Mouse (Mus musculus) heart, embryonic 13.5 days (tissue): ENCODE results near the gene Esyt3. TPM values are rescaled to one million over a fixed set of nuclear protein-coding genes. Genes with fewer than 3 reads are reported as not detected.

Experiments
- ATAC-seq: fragments of 200-750 bp; cut with Nextera tagmentation; 2 replicates; pipeline ENCODE4 v1.8.0; 2017; ENCODE audit warnings: moderate TSS enrichment; ENCODE audit not compliant: insufficient number of reproducible peaks, low FRiP score, low TSS enrichment; ENCODE audit errors: extremely low read depth
- H3K27ac ChIP-seq: fragments of 300-500 bp; sonication (generic); replicated peaks from 2 replicates; pipeline ENCODE4 v1.5.1; 2015; ENCODE audit warnings: moderate library complexity, mild to moderate bottlenecking, inconsistent platforms
- H3K27me3 ChIP-seq: fragments of 300-500 bp; sonication (generic); replicated peaks from 2 replicates; pipeline ENCODE4 v1.6.1; 2015; ENCODE audit warnings: mild to moderate bottlenecking, inconsistent platforms
- H3K36me3 ChIP-seq: fragments of 300-500 bp; sonication (generic); 2 replicates; pipeline ENCODE4 v1.6.1; 2015; ENCODE audit warnings: mild to moderate bottlenecking, inconsistent platforms
- H3K4me1 ChIP-seq: fragments of 300-500 bp; sonication (generic); 2 replicates; pipeline ENCODE4 v1.6.1; 2015; ENCODE audit warnings: inconsistent platforms
- H3K4me2 ChIP-seq: fragments of 300-500 bp; sonication (generic); 2 replicates; pipeline ENCODE4 v1.6.1; 2015; ENCODE audit warnings: inconsistent platforms, mild to moderate bottlenecking, moderate library complexity
- H3K4me3 ChIP-seq: fragments of 300-500 bp; sonication (generic); 2 replicates; pipeline ENCODE4 v1.5.1; 2015; ENCODE audit warnings: moderate library complexity, mild to moderate bottlenecking, inconsistent platforms
- H3K9ac ChIP-seq: fragments of 300-500 bp; sonication (generic); 2 replicates; pipeline ENCODE4 v1.6.1; 2015; ENCODE audit warnings: inconsistent platforms, mild to moderate bottlenecking, moderate library complexity
- H3K9me3 ChIP-seq: fragments of 300-500 bp; sonication (generic); 2 replicates; pipeline ENCODE4 v1.6.1; 2016; ENCODE audit warnings: inconsistent platforms
- WGBS: fragments of 180-500 bp; shearing (Covaris S2); methylation state at CpG from one replicate; pipeline ENCODE4 v1.1.7; 2015; ENCODE audit warnings: mixed read lengths; 5-methylcytosine and 5-hydroxymethylcytosine counted together
- polyA plus RNA-seq: library from polyadenylated mRNA; unstranded; fragments of >200 nt; fragmentation: Nextera tagmentation; extraction: Ambion mirVana; gene quantifications from 2 replicates; pipeline ENCODE4 v1.2.1, GENCODE M21; 2015

Esyt3 gene
- polyA plus RNA-seq, 1 experiment from 2014 or later, result 0.11 TPM

DNA sequence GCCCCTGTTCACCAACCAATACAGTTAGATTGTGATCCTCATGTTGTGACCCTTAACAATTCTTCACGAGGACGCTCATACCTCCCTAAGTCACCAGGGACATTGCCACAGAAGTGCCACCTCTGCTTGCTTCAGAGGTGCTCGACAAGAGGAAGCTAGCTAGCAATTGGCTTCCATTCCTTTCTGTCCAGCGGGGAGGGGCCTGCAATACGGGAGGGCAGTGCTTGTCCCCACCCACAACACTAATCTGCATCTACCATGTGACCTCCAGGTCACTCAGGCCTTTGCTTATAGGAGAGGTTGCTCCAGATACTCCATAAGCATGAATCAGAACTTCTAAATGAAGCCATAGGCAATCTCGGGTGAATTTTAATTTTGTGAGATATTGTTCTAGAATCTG, 5.0 kb downstream of the Esyt3 start:
- H3K27me3 ChIP-seq, result peaks cover 49% of the 10 kb centered on the region
- H3K4me2 ChIP-seq, result no peak overlapping the region
- H3K4me3 ChIP-seq, result no peak overlapping the region
- no peak overlapping the region for H3K27ac ChIP-seq
- H3K36me3 ChIP-seq, result no peaks in the 10 kb centered on the region
- peaks cover 12% of the 10 kb centered on the region for H3K4me1 ChIP-seq
- WGBS, result 58% methylated on average over 6 of the region's 6 CpGs
- no peaks in the 10 kb centered on the region for H3K9me3 ChIP-seq
- no peak for ATAC-seq
- no peak overlapping the region for H3K9ac ChIP-seq

- no peak overlapping the region for H3K9ac ChIP-seq
- no peak overlapping the region for H3K4me2 ChIP-seq
- H3K36me3 ChIP-seq, result no peaks in the 10 kb centered on the region
- peaks cover 8% of the 10 kb centered on the region for H3K4me1 ChIP-seq
- ATAC-seq, result no peak
- WGBS, result 42% methylated on average over 4 of the region's 4 CpGs
- no peak overlapping the region for H3K4me3 ChIP-seq
- H3K27me3 ChIP-seq, result peaks cover 45% of the 10 kb centered on the region
- no peak overlapping the region for H3K27ac ChIP-seq
- no peaks in the 10 kb centered on the region for H3K9me3 ChIP-seq
Measured at GRCm38 (mm10) chr9:99352964-99353363, 5.4 kb downstream of the Esyt3 start.

- Histone ChIP-seq H3K4me2 (no peak overlapping the region), H3K4me1 (peaks cover 7% of the 10 kb centered on the region), H3K9ac (no peak overlapping the region), H3K27me3 (no peaks in the 10 kb centered on the region), H3K4me3 (no peak overlapping the region), H3K36me3 (no peaks in the 10 kb centered on the region), H3K27ac (no peak overlapping the region), H3K9me3 (no peaks in the 10 kb centered on the region)
- 43% methylated on average over 4 of the region's 4 CpGs for WGBS
- ATAC-seq, result no peak
Measured at GRCm38 (mm10) chr9:99345351-99345792, 13.0 kb downstream of the Esyt3 start.

GRCm38 (mm10) chr9:99341600-99341999, 16.8 kb downstream of the Esyt3 start:
- no peak overlapping the region for H3K4me3 ChIP-seq
- no peak overlapping the region for H3K9ac ChIP-seq
- no peak overlapping the region for H3K27ac ChIP-seq
- no peaks in the 10 kb centered on the region for H3K27me3 ChIP-seq
- ATAC-seq, result no peak
- H3K36me3 ChIP-seq, result no peaks in the 10 kb centered on the region
- WGBS, result 6% methylated on average over 3 of the region's 3 CpGs
- peaks cover 13% of the 10 kb centered on the region for H3K4me1 ChIP-seq
- no peaks in the 10 kb centered on the region for H3K9me3 ChIP-seq
- H3K4me2 ChIP-seq, result no peak overlapping the region

DNA sequence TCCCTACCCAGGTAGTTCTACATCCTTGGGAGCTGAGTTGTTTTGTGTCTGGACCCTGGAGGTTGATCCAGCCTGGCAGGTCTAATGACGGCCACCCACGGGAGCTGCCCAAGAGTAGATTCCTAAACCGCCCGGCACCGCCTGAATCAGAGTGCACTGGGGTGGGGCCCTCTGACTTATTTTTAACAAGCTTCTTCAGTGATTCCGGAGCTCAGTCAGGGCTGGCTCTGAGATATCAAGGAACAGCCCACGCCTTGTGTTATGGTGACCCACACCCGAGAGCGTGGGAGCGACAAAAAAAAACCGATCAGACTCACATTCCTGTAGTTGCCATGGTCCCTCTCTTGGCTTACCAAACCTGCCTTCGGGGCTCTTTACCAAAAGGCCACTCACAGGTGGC, 18.2 kb downstream of the Esyt3 start:
- 37% methylated on average over 12 of the region's 12 CpGs for WGBS
- Histone ChIP-seq H3K9ac (no peak overlapping the region), H3K27me3 (no peaks in the 10 kb centered on the region; the same call in 1 of the 2 replicates), H3K27ac (no peak overlapping the region), H3K4me2 (no peak overlapping the region), H3K9me3 (no peaks in the 10 kb centered on the region), H3K4me1 (peaks cover 13% of the 10 kb centered on the region), H3K4me3 (no peak overlapping the region), H3K36me3 (no peaks in the 10 kb centered on the region)
- no peak for ATAC-seq

DNA sequence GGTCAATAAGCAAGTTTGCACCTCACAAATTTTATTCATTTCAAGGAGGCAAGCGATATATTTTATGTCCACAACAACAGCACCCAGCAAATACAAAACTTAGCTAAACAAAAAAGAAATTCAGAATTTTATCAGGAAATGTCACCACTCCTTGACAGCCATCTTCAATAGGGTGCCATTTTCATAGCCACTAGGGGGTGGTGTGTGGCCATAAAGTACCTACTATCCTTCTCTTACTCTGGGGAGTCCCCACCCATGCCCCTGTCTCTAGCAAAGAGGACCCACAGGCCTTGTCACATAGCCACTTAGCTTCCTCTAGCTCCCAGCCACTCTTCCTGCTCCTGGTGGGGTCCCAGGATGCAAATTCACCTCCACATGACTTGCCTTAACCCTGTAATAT, 19.2 kb downstream of the Esyt3 start:
- H3K4me3 ChIP-seq, result no peak overlapping the region
- no peak overlapping the region for H3K9ac ChIP-seq
- peaks cover 13% of the 10 kb centered on the region for H3K4me1 ChIP-seq
- no peaks in the 10 kb centered on the region for H3K9me3 ChIP-seq
- H3K4me2 ChIP-seq, result no peak overlapping the region
- 74% methylated on average over 1 of the region's 1 CpGs for WGBS
- H3K36me3 ChIP-seq, result no peaks in the 10 kb centered on the region
- no peak for ATAC-seq
- H3K27ac ChIP-seq, result no peak overlapping the region
- H3K27me3 ChIP-seq, result no peaks in the 10 kb centered on the region; the same call in 1 of the 2 replicates

- no peak for ATAC-seq
- Histone ChIP-seq H3K4me2 (no peak overlapping the region), H3K36me3 (no peaks in the 10 kb centered on the region), H3K27ac (no peak overlapping the region), H3K4me1 (peaks cover 13% of the 10 kb centered on the region), H3K4me3 (no peak overlapping the region), H3K9ac (no peak overlapping the region), H3K9me3 (no peaks in the 10 kb centered on the region), H3K27me3 (no peaks in the 10 kb centered on the region; the same call in 1 of the 2 replicates)
- WGBS, result 89% methylated on average over 1 of the region's 1 CpGs
Measured at GRCm38 (mm10) chr9:99338293-99338692, 20.1 kb downstream of the Esyt3 start.

DNA sequence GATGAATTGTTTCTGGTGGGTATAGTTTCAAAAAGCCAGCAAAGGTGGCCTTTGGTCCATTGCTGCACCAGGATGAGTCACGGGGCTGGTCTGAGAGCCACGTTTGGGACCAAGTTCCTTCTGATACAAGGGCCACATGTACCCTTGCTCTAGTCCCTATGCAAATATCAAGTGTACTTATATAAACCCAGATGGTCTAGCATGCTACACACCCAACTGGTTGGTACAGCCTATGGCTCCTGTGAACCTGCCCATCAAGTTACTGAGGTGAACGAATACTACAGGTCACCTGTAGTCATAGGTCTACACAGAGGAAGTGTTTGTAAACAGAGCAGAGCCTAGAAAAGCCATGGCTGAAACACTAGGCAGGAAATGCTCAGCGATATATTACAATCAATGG, 21.8 kb downstream of the Esyt3 start:
- Histone ChIP-seq H3K9me3 (no peaks in the 10 kb centered on the region), H3K27me3 (no peaks in the 10 kb centered on the region; the same call in none of the 2 replicates), H3K27ac (no peak overlapping the region), H3K4me1 (peaks cover 9% of the 10 kb centered on the region), H3K4me2 (no peak overlapping the region), H3K36me3 (no peaks in the 10 kb centered on the region), H3K4me3 (no peak overlapping the region), H3K9ac (no peak overlapping the region)
- ATAC-seq, result no peak
- 81% methylated on average over 4 of the region's 4 CpGs for WGBS

GRCm38 (mm10) chr9:99326881-99327280, 31.5 kb downstream of the Esyt3 start:
- peaks cover 5% of the 10 kb centered on the region; the same call in 1 of the 2 replicates for H3K27me3 ChIP-seq
- no peaks in the 10 kb centered on the region for H3K4me1 ChIP-seq
- no peak overlapping the region for H3K4me2 ChIP-seq
- no peak overlapping the region for H3K9ac ChIP-seq
- ATAC-seq, result no peak
- no peaks in the 10 kb centered on the region for H3K9me3 ChIP-seq
- no peak overlapping the region for H3K4me3 ChIP-seq
- no peaks in the 10 kb centered on the region for H3K36me3 ChIP-seq
- 78% methylated on average over 4 of the region's 4 CpGs for WGBS
- no peak overlapping the region for H3K27ac ChIP-seq

- peaks cover 5% of the 10 kb centered on the region; the same call in 1 of the 2 replicates for H3K27me3 ChIP-seq
- no peaks in the 10 kb centered on the region for H3K4me1 ChIP-seq
- H3K27ac ChIP-seq, result no peak overlapping the region
- H3K4me3 ChIP-seq, result no peak overlapping the region
- 79% methylated on average over 4 of the region's 4 CpGs for WGBS
- no peak overlapping the region for H3K9ac ChIP-seq
- no peak for ATAC-seq
- no peaks in the 10 kb centered on the region for H3K9me3 ChIP-seq
- no peak overlapping the region for H3K4me2 ChIP-seq
- H3K36me3 ChIP-seq, result no peaks in the 10 kb centered on the region
Measured at GRCm38 (mm10) chr9:99325961-99326360, 32.4 kb downstream of the Esyt3 start.

DNA sequence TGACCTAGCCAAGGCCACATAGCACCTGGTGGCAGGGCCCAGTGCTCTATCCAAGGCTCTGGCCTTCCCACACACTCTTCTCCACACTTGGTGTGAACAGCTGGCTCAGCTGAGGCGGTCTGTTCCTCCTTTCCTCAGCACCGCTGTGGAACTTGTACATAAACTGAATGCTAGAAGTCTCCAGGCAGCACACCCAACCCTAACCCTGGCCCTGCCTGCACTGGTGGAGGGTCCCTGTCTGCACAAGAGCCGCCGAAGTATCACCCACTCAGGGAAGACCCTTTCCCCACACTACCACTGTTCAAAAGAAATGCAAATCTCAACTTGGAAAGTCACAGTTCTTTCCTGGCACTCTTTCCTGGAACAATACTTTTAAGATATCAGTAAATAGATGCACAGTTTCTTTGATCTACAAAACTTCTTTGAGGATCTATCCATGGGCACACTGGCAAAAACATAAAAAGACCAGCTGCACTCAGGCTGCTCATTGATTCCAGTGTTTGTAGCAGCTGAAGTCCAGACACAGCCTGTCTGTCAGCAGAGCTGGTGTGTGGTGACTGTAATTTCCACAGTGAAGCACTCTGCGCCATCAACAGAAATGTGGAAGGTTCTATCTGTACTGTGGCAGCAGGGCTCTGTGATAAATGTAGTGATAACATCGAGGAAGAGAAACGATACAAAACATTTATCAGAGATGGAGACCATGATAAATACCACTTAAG, 33.0 kb downstream of the Esyt3 start:
- ATAC-seq, result no peak
- Histone ChIP-seq H3K9ac (no peak overlapping the region), H3K4me2 (no peak overlapping the region), H3K9me3 (no peaks in the 10 kb centered on the region), H3K27me3 (peaks cover 5% of the 10 kb centered on the region; the same call in 1 of the 2 replicates), H3K27ac (no peak overlapping the region), H3K36me3 (no peaks in the 10 kb centered on the region), H3K4me3 (no peak overlapping the region), H3K4me1 (no peaks in the 10 kb centered on the region)
- 64% methylated on average over 7 of the region's 7 CpGs for WGBS

DNA sequence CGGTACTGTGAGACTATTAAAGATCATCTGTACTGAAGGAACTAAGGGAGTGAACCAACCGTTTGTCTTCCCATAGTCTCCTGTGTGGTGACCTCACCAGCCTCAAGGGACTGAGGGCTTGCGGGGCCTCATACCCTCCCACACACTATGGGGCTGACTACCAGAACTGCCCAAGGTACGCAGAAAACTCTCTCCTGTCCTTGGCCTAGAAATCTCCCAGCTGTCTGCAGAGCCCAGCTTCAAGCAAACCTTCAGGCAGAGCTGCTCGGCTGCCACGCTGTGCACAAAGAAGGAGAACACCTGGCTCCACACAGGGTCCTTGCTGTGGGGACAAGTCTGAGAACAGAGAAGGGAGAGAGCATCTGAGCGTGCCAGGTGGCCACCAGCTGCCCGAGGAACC, 38.4 kb downstream of the Esyt3 start:
- H3K36me3 ChIP-seq, result no peaks in the 10 kb centered on the region
- H3K27me3 ChIP-seq, result peaks cover 10% of the 10 kb centered on the region
- 72% methylated on average over 8 of the region's 8 CpGs for WGBS
- 0 out of 2 replicates have a peak, but pooled peaks cover 7% of the 10 kb centered on the region for H3K4me1 ChIP-seq
- no peak overlapping the region for H3K9ac ChIP-seq
- no peak overlapping the region for H3K27ac ChIP-seq
- ATAC-seq, result no peak
- H3K4me3 ChIP-seq, result no peak overlapping the region
- H3K4me2 ChIP-seq, result no peak overlapping the region
- H3K9me3 ChIP-seq, result no peaks in the 10 kb centered on the region
